Mouse (Mus musculus) induced T-regulatory cell, adult 2 months (primary cell): ENCODE data around the gene Dennd1a.

Experiments used
- DNase-seq: peaks from one replicate; pipeline ENCODE4 v3.0.0-alpha.2; 2012; ENCODE audit warnings: low read depth

Dennd1a gene

GRCm38 (mm10) chr2:38286733-38287551 lies at the start of gene Dennd1a:
TSS of gene Dennd1a (minus strand) at chr2:38287390.
- peak; percentile 87 for DNase-seq

GRCm38 (mm10) chr2:38336606-38337005 lies 49.4 kb upstream of the Dennd1a start:
- DNase-seq: peak; percentile 48

GRCm38 (mm10) chr2:38333586-38334119 lies 46.5 kb upstream of the Dennd1a start:
- DNase-seq: no peak

GRCm38 (mm10) chr2:38326671-38327070 lies 39.5 kb upstream of the Dennd1a start:
- no peak for DNase-seq

GRCm38 (mm10) chr2:38323380-38323779 lies 36.2 kb upstream of the Dennd1a start:
- DNase-seq: no peak

- peak; percentile 23 for DNase-seq
Measured at GRCm38 (mm10) chr2:38320911-38321310, 33.7 kb upstream of the Dennd1a start.

- DNase-seq: peak; percentile 46
Measured at GRCm38 (mm10) chr2:38319086-38319485, 31.9 kb upstream of the Dennd1a start.

GRCm38 (mm10) chr2:38313399-38313798 lies 26.2 kb upstream of the Dennd1a start:
- no peak for DNase-seq

GRCm38 (mm10) chr2:38312921-38313320 lies 25.7 kb upstream of the Dennd1a start:
- no peak for DNase-seq

GRCm38 (mm10) chr2:38305152-38305551 lies 18.0 kb upstream of the Dennd1a start:
- DNase-seq: no peak

GRCm38 (mm10) chr2:38300941-38301340 lies 13.8 kb upstream of the Dennd1a start:
- DNase-seq: no peak

GRCm38 (mm10) chr2:38295939-38296338 lies 8.7 kb upstream of the Dennd1a start:
- DNase-seq: no peak

GRCm38 (mm10) chr2:38291526-38291925 lies 4.3 kb upstream of the Dennd1a start:
- DNase-seq: no peak

- DNase-seq: no peak
Measured at GRCm38 (mm10) chr2:38288226-38288625, 1.0 kb upstream of the Dennd1a start.

GRCm38 (mm10) chr2:38286433-38286732 lies 807 bp downstream of the Dennd1a start:
- DNase-seq: no peak

- no peak for DNase-seq
Measured at GRCm38 (mm10) chr2:38285781-38286432, 1.3 kb downstream of the Dennd1a start.

- DNase-seq: no peak
Measured at GRCm38 (mm10) chr2:38283961-38284360, 3.2 kb downstream of the Dennd1a start.

GRCm38 (mm10) chr2:38280376-38280775 lies 6.8 kb downstream of the Dennd1a start:
- no peak for DNase-seq

- DNase-seq: no peak
Measured at GRCm38 (mm10) chr2:38274973-38275372, 12.2 kb downstream of the Dennd1a start.

GRCm38 (mm10) chr2:38263653-38264052 lies 23.5 kb downstream of the Dennd1a start:
- no peak for DNase-seq

GRCm38 (mm10) chr2:38259052-38259451 lies 28.1 kb downstream of the Dennd1a start:
- no peak for DNase-seq

GRCm38 (mm10) chr2:38237616-38238015 lies 49.6 kb downstream of the Dennd1a start:
- DNase-seq: no peak

GRCm38 (mm10) chr2:38235593-38235992 lies 51.6 kb downstream of the Dennd1a start:
- DNase-seq: no peak
